Mouse (Mus musculus): ENCODE data around the gene Cd3e. TPM values are rescaled to one million over a fixed set of nuclear protein-coding genes. Genes with fewer than 3 reads are reported as not detected.
"Not testable (repeated sequence)": the region's sequence is repeated elsewhere in the genome, so short reads cannot be mapped to it uniquely, and the experiment has no call there.

The Cd3e gene
- total RNA-seq, 1 experiment: 4.0 TPM

DNA sequence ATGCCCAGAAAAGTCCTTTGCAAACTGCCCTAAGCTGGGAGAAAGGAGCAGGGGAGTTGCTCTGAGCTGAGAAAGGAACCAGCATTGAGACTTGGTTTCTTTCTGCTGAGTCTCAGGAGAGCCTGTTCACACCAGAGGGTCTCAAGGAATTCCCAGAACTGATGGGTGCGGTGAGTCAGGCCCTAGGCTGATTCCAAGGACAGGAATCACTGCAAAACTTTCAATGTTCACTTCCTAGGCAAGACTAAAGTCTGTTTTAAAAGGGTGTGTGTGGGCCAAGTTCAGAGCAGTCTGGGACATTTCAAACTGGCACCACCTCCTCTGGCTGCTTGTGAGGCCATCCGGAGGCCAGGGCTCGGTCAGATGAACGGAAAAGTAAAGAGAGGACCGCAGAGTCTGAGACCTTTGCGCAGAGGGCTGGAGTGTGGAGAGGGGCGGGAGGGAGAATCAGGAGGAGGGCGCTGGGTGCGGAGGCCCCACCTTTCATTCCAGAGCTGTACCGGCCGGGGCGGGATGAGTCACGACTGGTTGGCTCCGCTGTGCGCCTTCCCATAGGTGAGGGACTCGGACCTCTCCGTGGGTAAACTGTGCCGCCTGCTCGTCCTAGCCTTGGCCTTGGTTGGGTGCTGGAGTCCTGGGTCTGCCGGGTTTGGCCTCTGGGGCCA lies 32.8 kb upstream of the Cd3e start:
- Histone ChIP-seq H3K9me3 (ENCODE audit: control insufficient read depth, insufficient read depth, low read depth, low read length) (no peaks in the 10 kb centered on the region), H3K9ac (ENCODE audit: insufficient read depth, low read depth, low read length, poor library complexity, severe bottlenecking) (peak overlapping the region; percentile 57), H3K27ac (ENCODE audit: insufficient read depth, low read depth, low read length, poor library complexity, severe bottlenecking) (no peak overlapping the region), H3K4me1 (ENCODE audit: control insufficient read depth in 2 of 2, insufficient read depth in 2 of 2, low read length in 2 of 2, poor library complexity in 1 of 2) (peaks cover 0 to 15% of the 10 kb centered on the region in 2 experiments; a peak in 2 of 4 replicates), H3K4me3 (ENCODE audit: insufficient read depth in 1 of 2, low read depth in 1 of 2, low read length in 2 of 2, poor library complexity in 1 of 2, severe bottlenecking in 1 of 2) (peak overlapping the region; percentile 56 to 63), H3K36me3 (ENCODE audit: control insufficient read depth, insufficient read depth, low read length, poor library complexity, severe bottlenecking) (peaks cover 6% of the 10 kb centered on the region; the same call in 1 of the 2 replicates)
- peak; percentile 68 for DNase-seq (ENCODE audit: low read depth, low spot score)
- in situ Hi-C loops (cut with MboI; ENCODE audit: low sequenced_read_pairs in 2 of 2, unreplicated experiment in 2 of 2): no loop called here
- TF ChIP-seq MAFK (IDR thresholded peaks at IDR 0.05; ENCODE audit: insufficient read depth, low read depth, low read length) (no peak), ZNF384 (IDR thresholded peaks at IDR 0.05; ENCODE audit: low read depth, low read length) (no peak), HCFC1 (IDR thresholded peaks at IDR 0.05; ENCODE audit: borderline replicate concordance, insufficient read depth, low read length) (no peak)

DNA sequence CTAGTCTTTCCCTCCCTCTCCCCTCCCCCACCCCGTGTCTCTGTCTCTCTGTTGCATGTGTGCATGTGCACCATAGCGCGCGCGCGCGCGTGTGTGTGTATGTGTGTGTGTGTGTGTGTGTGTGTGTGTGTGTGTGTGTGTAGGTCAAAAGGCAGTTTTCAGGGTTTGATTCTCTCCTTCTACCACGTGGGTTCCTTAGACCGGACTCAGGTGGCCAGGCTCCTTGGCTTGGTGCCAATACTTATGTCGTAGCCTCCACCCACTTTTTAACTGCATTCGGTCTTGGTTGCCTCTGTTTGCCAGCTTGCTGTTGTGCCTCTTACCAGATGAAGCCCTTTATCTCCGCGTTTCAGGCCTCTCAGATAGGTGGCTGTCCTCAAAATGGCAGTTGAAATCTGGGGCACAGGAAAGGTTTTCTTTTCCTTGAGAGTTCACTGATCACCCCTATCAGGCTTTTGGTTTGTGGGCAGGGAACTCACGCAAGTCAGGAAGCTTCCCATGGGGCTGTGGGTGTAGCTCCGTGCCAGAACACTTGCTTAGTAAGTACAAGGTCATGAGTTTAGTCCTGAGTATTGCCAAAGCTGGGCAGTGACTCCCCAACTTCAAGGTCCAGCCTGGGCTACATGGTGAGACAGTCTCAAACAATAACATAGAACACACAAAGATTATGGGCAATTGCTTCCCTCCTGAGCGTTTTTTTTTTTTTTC lies 31.9 kb upstream of the Cd3e start:
- Histone ChIP-seq H3K27ac (ENCODE audit: insufficient read depth, low read depth, low read length, poor library complexity, severe bottlenecking) (no peak overlapping the region), H3K4me3 (ENCODE audit: insufficient read depth in 1 of 2, low read depth in 1 of 2, low read length in 2 of 2, poor library complexity in 1 of 2, severe bottlenecking in 1 of 2) (no peak overlapping the region), H3K4me1 (ENCODE audit: control insufficient read depth in 2 of 2, insufficient read depth in 2 of 2, low read length in 2 of 2, poor library complexity in 1 of 2) (peaks cover 0 to 13% of the 10 kb centered on the region in 2 experiments; a peak in 2 of 4 replicates), H3K9ac (ENCODE audit: insufficient read depth, low read depth, low read length, poor library complexity, severe bottlenecking) (no peak overlapping the region), H3K9me3 (ENCODE audit: control insufficient read depth, insufficient read depth, low read depth, low read length) (no peaks in the 10 kb centered on the region), H3K36me3 (ENCODE audit: control insufficient read depth, insufficient read depth, low read length, poor library complexity, severe bottlenecking) (peaks cover 6% of the 10 kb centered on the region; the same call in 1 of the 2 replicates)
- TF ChIP-seq ZNF384 (IDR thresholded peaks at IDR 0.05; ENCODE audit: low read depth, low read length) (no peak), ZC3H11A (IDR thresholded peaks at IDR 0.05; ENCODE audit: borderline replicate concordance, low read depth, low read length) (no peak), CHD2 (IDR thresholded peaks at IDR 0.05; ENCODE audit: low read depth, low read length) (no peak), MAFK (IDR thresholded peaks at IDR 0.05; ENCODE audit: insufficient read depth, low read depth, low read length) (no peak), HCFC1 (IDR thresholded peaks at IDR 0.05; ENCODE audit: borderline replicate concordance, insufficient read depth, low read length) (no peak)
- peak; percentile 40 for DNase-seq (ENCODE audit: low read depth, low spot score)
- in situ Hi-C loops (cut with MboI; ENCODE audit: low sequenced_read_pairs in 2 of 2, unreplicated experiment in 2 of 2): no loop called here

DNA sequence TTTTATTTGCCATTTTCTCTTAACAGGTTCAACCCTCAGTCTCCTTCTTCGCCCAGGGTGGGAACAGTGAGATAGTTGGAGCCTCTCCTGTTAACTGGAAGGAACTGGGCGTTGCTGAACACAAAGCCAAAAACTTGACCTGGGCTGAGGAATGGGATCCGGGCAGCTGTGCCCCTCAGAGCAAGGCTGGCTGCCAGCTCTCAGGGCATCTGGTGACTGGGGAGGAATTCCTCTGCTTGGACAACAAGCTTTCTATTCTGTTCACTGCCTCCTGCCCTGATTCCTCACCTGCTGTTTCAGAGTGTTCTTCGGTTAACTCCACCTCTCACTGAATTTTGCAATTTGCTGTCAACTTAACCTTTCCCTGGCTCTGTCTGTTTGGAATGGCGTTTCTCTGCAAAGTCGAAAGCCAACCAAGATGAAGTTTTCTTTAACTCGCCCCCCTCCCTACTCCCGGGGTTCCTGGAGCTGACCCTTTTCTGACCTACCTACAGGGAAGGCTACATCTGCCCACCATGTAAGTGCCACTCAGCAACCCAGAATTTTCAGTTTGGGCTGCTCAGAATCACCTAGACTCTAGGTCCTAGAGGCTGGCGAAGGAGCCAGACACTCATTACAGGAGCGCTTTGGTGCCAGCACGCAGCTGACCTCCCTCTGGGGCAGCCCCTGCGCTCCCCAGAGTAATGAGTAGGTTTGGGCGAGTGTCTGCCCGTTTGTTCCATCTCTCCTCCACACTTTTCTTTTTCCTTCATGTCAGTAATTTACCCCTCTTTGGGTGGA lies 30.8 kb upstream of the Cd3e start:
- Histone ChIP-seq H3K4me3 (ENCODE audit: insufficient read depth in 1 of 2, low read depth in 1 of 2, low read length in 2 of 2, poor library complexity in 1 of 2, severe bottlenecking in 1 of 2) (peak overlapping the region in 1 of 2 experiments; percentile 7; a peak in 1 of 4 replicates), H3K4me1 (ENCODE audit: control insufficient read depth in 2 of 2, insufficient read depth in 2 of 2, low read length in 2 of 2, poor library complexity in 1 of 2) (peaks cover 0 to 13% of the 10 kb centered on the region in 2 experiments; a peak in 2 of 4 replicates), H3K36me3 (ENCODE audit: control insufficient read depth, insufficient read depth, low read length, poor library complexity, severe bottlenecking) (peaks cover 6% of the 10 kb centered on the region; the same call in 1 of the 2 replicates), H3K27ac (ENCODE audit: insufficient read depth, low read depth, low read length, poor library complexity, severe bottlenecking) (no peak overlapping the region), H3K9me3 (ENCODE audit: control insufficient read depth, insufficient read depth, low read depth, low read length) (no peaks in the 10 kb centered on the region), H3K9ac (ENCODE audit: insufficient read depth, low read depth, low read length, poor library complexity, severe bottlenecking) (no peak overlapping the region)
- in situ Hi-C loops (cut with MboI; ENCODE audit: low sequenced_read_pairs in 2 of 2, unreplicated experiment in 2 of 2): no loop called here
- no peak for DNase-seq (ENCODE audit: low read depth, low spot score)
- TF ChIP-seq MAFK (IDR thresholded peaks at IDR 0.05; ENCODE audit: insufficient read depth, low read depth, low read length) (no peak), ZNF384 (IDR thresholded peaks at IDR 0.05; ENCODE audit: low read depth, low read length) (no peak), HCFC1 (IDR thresholded peaks at IDR 0.05; ENCODE audit: borderline replicate concordance, insufficient read depth, low read length) (no peak), CHD2 (IDR thresholded peaks at IDR 0.05; ENCODE audit: low read depth, low read length) (no peak), ZC3H11A (IDR thresholded peaks at IDR 0.05; ENCODE audit: borderline replicate concordance, low read depth, low read length) (no peak)

DNA sequence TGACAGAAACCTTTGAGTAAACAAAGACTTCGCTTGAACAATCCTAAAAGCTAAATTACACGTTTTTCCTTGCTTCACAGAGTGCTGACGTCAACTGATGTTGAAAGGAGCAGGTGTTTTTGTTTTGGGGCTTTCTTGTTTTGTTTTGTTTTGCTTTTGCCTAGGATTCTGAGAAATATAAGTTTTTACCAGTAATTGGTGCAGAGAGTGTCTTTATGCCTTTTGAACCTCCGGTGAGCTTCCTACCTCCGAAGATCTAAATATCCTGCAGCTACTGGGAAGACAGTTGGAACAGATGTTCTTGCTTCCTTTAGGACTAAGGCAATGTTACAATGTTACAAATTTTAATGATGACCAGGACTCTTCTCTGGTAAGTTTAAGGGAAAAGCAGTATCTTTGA lies 30.1 kb upstream of the Cd3e start, which contains the start of gene Mpzl2:
Gene Mpzl2, plus strand, starts transcription at position 301 of the 400 bp plus-strand sequence.
- in situ Hi-C loops (cut with MboI; ENCODE audit: low sequenced_read_pairs in 2 of 2, unreplicated experiment in 2 of 2): no loop called here
- peaks cover 4% of the 10 kb centered on the region; the same call in 1 of the 2 replicates for H3K36me3 ChIP-seq (ENCODE audit: control insufficient read depth, insufficient read depth, low read length, poor library complexity, severe bottlenecking)
- no peak within 1 kb of the TSS for H3K27ac ChIP-seq (ENCODE audit: insufficient read depth, low read depth, low read length, poor library complexity, severe bottlenecking)
- DNase-seq (ENCODE audit: low read depth, low spot score): no peak
- H3K4me1 ChIP-seq (ENCODE audit: control insufficient read depth in 2 of 2, insufficient read depth in 2 of 2, low read length in 2 of 2, poor library complexity in 1 of 2): peaks cover 0 to 13% of the 10 kb centered on the region in 2 experiments; a peak in 2 of 4 replicates
- TF ChIP-seq CHD2 (IDR thresholded peaks at IDR 0.05; ENCODE audit: low read depth, low read length) (no peak), HCFC1 (IDR thresholded peaks at IDR 0.05; ENCODE audit: borderline replicate concordance, insufficient read depth, low read length) (no peak), ZC3H11A (IDR thresholded peaks at IDR 0.05; ENCODE audit: borderline replicate concordance, low read depth, low read length) (no peak), MAFK (IDR thresholded peaks at IDR 0.05; ENCODE audit: insufficient read depth, low read depth, low read length) (no peak), ZNF384 (IDR thresholded peaks at IDR 0.05; ENCODE audit: low read depth, low read length) (no peak)
- H3K9me3 ChIP-seq (ENCODE audit: control insufficient read depth, insufficient read depth, low read depth, low read length): no peaks in the 10 kb centered on the region
- peak within 1 kb of the TSS in 1 of 2 experiments; percentile 7; a peak in 1 of 4 replicates for H3K4me3 ChIP-seq (ENCODE audit: insufficient read depth in 1 of 2, low read depth in 1 of 2, low read length in 2 of 2, poor library complexity in 1 of 2, severe bottlenecking in 1 of 2)
- no peak within 1 kb of the TSS for H3K9ac ChIP-seq (ENCODE audit: insufficient read depth, low read depth, low read length, poor library complexity, severe bottlenecking)

DNA sequence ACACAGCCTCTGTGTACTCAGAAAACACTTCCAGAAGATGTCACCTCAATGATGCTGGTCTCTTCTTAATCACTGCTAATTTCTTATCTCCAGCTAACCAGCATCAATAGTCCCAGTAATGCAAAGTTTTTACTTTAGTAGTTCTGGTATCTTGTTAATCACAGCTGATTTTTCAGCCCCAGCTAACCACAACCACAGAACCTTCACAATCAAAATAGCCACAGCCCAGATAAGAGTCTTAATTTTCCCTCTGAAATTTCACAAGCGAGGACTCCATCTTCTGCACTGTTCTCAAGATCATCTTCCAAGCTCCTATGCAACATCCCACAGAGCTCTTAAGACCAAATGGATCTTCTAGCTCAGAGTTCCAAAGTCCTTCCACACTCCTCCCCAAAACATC lies 28.4 kb upstream of the Cd3e start:
- H3K27ac ChIP-seq (ENCODE audit: insufficient read depth, low read depth, low read length, poor library complexity, severe bottlenecking); H3K4me3 ChIP-seq (ENCODE audit: insufficient read depth in 1 of 2, low read depth in 1 of 2, low read length in 2 of 2, poor library complexity in 1 of 2, severe bottlenecking in 1 of 2); H3K4me1 ChIP-seq (ENCODE audit: control insufficient read depth in 2 of 2, insufficient read depth in 2 of 2, low read length in 2 of 2, poor library complexity in 1 of 2); H3K9me3 ChIP-seq (ENCODE audit: control insufficient read depth, insufficient read depth, low read depth, low read length); DNase-seq (ENCODE audit: low read depth, low spot score); H3K36me3 ChIP-seq (ENCODE audit: control insufficient read depth, insufficient read depth, low read length, poor library complexity, severe bottlenecking); H3K9ac ChIP-seq (ENCODE audit: insufficient read depth, low read depth, low read length, poor library complexity, severe bottlenecking); in situ Hi-C loops (cut with MboI; ENCODE audit: low sequenced_read_pairs in 2 of 2, unreplicated experiment in 2 of 2): not testable (repeated sequence)
